Mouse (Mus musculus) layer of hippocampus, adult 2 months (tissue): Measurements from ENCODE around the gene Snrnp70. TPM values are rescaled to one million over a fixed set of nuclear protein-coding genes. Genes with fewer than 3 reads are reported as not detected.
"Not testable (repeated sequence)": the region's sequence is repeated elsewhere in the genome, so short reads cannot be mapped to it uniquely, and the experiment has no call there.

ENCODE experiments used
- DNase-seq, 2 experiments: peaks; one replicate each; pipeline ENCODE4 v3.0.0; 2022; ENCODE audit warnings: low spot score in 2 of 2
- H3K27ac ChIP-seq: fragments of 200-600 bp; 2 replicates; pipeline ENCODE4 v1.8.1; 2022
- H3K4me3 ChIP-seq: fragments of 200-600 bp; 2 replicates; pipeline ENCODE4 v1.8.1; 2022; ENCODE audit warnings: mild to moderate bottlenecking
- CTCF ChIP-seq: fragments of 200-600 bp; conservative IDR thresholded peaks from 2 replicates; pipeline ENCODE4 v1.8.1; 2022; ENCODE audit warnings: antibody characterized with exemption, mild to moderate bottlenecking, moderate library complexity
- total RNA-seq, 2 experiments: library from RNA; stranded (reverse); gene quantifications; 2 replicates each; pipeline ENCODE4 v1.2.3; 2021

Gene Snrnp70
- total RNA-seq, 2 experiments from 2014 or later, result 456 to 514 TPM

- peak overlapping the region; percentile 18; the same call in 1 of the 2 replicates for H3K4me3 ChIP-seq
- no peak overlapping the region for H3K27ac ChIP-seq
- no peak for DNase-seq
- TF ChIP-seq CTCF, result peak; percentile 47
These were observed 10.9 kb upstream of the Snrnp70 start for GRCm38 (mm10) chr7:45406157-45407156.

GRCm38 (mm10) chr7:45405091-45406075 lies 9.8 kb upstream of the Snrnp70 start, which contains the start of gene Kcna7:
Gene Kcna7 (plus strand): TSS chr7:45405653.
- peak; percentile 95 for TF ChIP-seq CTCF
- peak within 1 kb of the TSS; percentile 50 for H3K4me3 ChIP-seq
- peak; percentile 36 to 77 for DNase-seq
- no peak within 1 kb of the TSS for H3K27ac ChIP-seq

DNA sequence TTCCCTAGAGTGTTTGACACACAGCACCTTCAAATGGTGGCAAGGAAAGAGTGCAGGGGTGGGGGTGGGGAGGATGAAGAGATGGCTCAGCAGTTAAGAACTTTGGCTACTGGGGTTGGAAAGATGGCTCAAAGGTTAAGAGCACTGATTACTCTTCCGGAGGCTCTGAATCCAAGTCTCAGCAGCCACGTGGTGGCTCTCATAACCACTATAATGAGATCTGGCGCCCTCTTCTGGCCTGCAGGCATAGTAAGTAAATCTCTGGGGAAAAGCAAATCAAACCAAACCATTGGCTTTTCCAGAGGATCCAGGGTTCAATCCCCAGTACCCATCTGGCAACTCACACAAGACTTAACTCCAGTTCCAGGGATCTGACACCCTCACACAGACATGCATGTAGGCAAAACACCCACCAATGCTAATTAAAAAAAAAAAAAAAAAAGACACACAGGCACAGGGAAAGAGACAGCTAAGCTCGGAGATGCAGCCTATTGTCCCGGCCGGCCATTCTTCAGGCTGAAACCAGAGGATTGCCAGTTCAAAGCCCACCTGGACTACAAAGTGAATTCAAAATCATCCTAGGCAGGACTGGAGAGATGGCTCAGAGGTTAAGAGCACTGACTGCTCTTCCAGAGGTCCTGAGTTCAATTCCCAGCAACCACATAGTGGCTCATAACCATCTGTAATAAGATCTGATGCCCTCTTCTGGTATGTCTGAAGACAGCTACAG lies 8.2 kb upstream of the Snrnp70 start:
- Histone ChIP-seq H3K27ac (no peak overlapping the region), H3K4me3 (no peak overlapping the region)
- DNase-seq, result peak in 1 of 2 experiments; percentile 28
- TF ChIP-seq CTCF, result peak; percentile 75

GRCm38 (mm10) chr7:45401521-45402085 lies 6.1 kb upstream of the Snrnp70 start:
- Histone ChIP-seq H3K4me3 (no peak overlapping the region), H3K27ac (no peak overlapping the region)
- no peak for DNase-seq
- no peak for TF ChIP-seq CTCF

DNA sequence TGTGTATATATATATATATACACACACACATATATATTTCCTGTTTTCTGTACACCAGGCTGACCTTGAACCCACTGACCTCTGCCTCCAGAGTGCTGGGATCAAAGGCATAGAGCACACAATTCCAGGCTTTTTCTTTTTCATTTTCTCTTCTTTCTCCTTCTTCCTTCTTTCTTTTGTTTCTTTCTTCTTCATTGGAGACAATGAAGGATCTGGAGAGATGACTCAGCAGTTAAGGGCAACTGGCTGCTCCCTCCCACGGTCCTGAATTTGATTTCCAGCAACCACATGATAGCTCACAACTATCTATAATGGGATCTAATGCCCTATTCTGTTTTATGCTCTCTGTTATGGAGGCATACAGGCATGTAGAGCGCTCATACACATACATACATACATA lies 1.2 kb upstream of the Snrnp70 start:
- DNase-seq, result no peak
- H3K4me3 ChIP-seq, result no peak overlapping the region
- no peak overlapping the region for H3K27ac ChIP-seq
- TF ChIP-seq CTCF, result no peak

DNA sequence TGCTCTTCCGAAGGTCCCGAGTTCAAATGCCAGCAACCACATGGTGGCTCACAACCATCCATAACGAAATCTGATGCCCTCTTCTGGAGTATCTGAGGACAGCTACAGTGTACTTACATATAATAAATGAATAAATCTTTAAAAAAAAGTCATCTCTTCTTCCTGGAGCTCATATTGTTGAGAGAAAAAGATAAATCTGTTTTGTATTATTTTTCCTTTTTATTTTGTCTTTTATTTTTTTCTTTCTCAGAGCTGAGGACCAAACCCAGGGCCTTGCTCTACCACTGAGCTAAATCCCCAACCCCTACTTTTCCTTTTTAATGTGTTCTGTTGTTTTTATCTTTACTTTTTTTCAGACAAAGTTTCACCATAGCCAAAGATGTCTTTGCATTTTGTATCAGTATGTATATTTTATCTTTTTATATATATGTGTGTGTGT lies 814 bp upstream of the Snrnp70 start:
- DNase-seq, result not testable (repeated sequence)
- Histone ChIP-seq H3K4me3 (peak overlapping the region; percentile 62), H3K27ac (peak overlapping the region; percentile 90)
- TF ChIP-seq CTCF, result peak; percentile 67

GRCm38 (mm10) chr7:45395129-45395541 lies 407 bp downstream of the Snrnp70 start:
- TF ChIP-seq CTCF, result no peak
- Histone ChIP-seq H3K27ac (peak overlapping the region; percentile 98), H3K4me3 (peak overlapping the region; percentile 79)
- DNase-seq, result peak in 1 of 2 experiments; percentile 76

- Histone ChIP-seq H3K4me3 (no peak overlapping the region), H3K27ac (no peak overlapping the region)
- no peak for DNase-seq
- peak; percentile 56 for TF ChIP-seq CTCF
These were observed 9.5 kb downstream of the Snrnp70 start for GRCm38 (mm10) chr7:45386077-45386476.

GRCm38 (mm10) chr7:45376057-45376456 lies 19.5 kb downstream of the Snrnp70 start:
- Histone ChIP-seq H3K27ac (no peak overlapping the region), H3K4me3 (no peak overlapping the region)
- peak in 1 of 2 experiments; percentile 40 for DNase-seq
- no peak for TF ChIP-seq CTCF

DNA sequence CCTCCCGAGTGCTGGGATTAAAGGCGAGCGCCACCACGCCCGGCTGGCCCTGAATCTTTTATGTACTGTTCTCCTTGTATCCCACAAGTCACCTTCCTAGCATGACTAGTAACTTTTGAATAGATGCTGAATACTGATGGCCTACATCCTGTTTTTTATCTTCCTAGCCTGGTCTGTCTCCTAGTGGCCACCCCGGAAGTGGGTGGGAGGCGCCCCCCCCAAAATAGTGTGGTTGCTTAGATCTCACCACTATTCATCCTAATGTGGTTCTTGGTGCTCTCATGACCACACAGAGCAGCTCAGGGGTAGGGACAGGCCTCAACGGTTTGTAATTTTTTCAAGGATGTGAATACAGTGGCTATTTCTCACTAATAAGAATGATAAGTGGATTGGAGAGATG lies 20.9 kb downstream of the Snrnp70 start:
- H3K4me3 ChIP-seq, result no peak overlapping the region
- DNase-seq, result no peak
- H3K27ac ChIP-seq, result no peak overlapping the region
- TF ChIP-seq CTCF, result no peak

GRCm38 (mm10) chr7:45372371-45372770 lies 23.2 kb downstream of the Snrnp70 start:
- no peak overlapping the region for H3K4me3 ChIP-seq
- no peak for TF ChIP-seq CTCF
- H3K27ac ChIP-seq, result no peak overlapping the region
- DNase-seq, result no peak
